Mouse (Mus musculus): ENCODE data around the gene Polr3a. TPM values are rescaled to one million over a fixed set of nuclear protein-coding genes. Genes with fewer than 3 reads are reported as not detected.

Polr3a gene
- total RNA-seq (2023), result 10 to 100 TPM; 38.8 to 42.1 TPM

DNA sequence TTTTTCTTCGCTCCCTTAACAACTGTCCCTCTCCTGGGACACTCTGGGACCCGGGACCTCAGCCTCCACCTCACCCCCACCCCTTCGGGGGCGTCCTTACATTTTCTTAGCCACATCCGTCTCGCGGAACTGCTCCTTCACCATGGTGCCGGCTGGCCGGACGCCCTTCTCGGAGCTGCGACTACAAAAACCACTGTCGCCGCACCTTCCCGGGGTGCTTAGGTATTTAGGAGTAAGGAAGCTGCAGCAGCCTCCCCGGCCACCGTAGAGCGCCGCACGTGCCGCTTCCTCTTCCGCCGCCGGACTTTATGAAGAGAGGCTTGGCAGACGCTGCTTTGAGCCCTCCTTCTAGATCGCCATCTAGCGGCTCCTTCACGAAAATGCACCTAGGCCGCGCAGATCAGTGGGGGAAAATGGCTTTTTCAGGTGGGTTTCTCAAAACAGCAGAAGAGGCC lies at the start of gene Polr3a, which contains the start of gene Rps24:
TSS of gene Polr3a (minus strand) at position 286 of the 455 bp plus-strand sequence.
TSS of gene Rps24 (plus strand) at position 353 of the 455 bp plus-strand sequence.

Other genes starting within 250 kb of the Polr3a start
- 1 to 10 TPM; 3.6 to 4.7 TPM for gene Dlg5, start 241.1 kb downstream of the Polr3a start, total RNA-seq (2023)
- not detected for gene E330034G19Rik, start 193.8 kb downstream of the Polr3a start, total RNA-seq (2023)
- 1,000 to 10,000 TPM; 5,930 to 6,227 TPM for gene Rps24, start 67 bp upstream of the Polr3a start, total RNA-seq (2023)